Mouse (Mus musculus): Measurements from ENCODE around the gene Ccdc88b.

- no peak for TF ChIP-seq CTCF (IDR thresholded peaks at IDR 0.05; ENCODE audit: extremely low read depth, insufficient read depth, insufficient read length, insufficient replicate concordance)
- TF ChIP-seq POLR2A (IDR thresholded peaks at IDR 0.05; ENCODE audit: low read depth, low read length) = no peak
These were observed 45.0 kb upstream of the Ccdc88b start for GRCm38 (mm10) chr19:6903031-6903430.
